Mouse (Mus musculus): ENCODE results near the gene Sec31b. TPM values are rescaled to one million over a fixed set of nuclear protein-coding genes. Genes with fewer than 3 reads are reported as not detected.

Sec31b gene
- polyA plus RNA-seq, 1 experiment from 2014 or later = 0.15 TPM

- H3K27me3 ChIP-seq (ENCODE audit: control insufficient read depth, insufficient read depth, low read depth, low read length) = peaks cover 91% of the 10 kb centered on the region
- no peak overlapping the region for H3K27ac ChIP-seq (ENCODE audit: low read length)
- peaks cover 15% of the 10 kb centered on the region for H3K4me1 ChIP-seq (ENCODE audit: control insufficient read depth, insufficient read depth, low read length)
- H3K4me3 ChIP-seq (ENCODE audit: low read depth, low read length) = no peak overlapping the region
- H3K9me3 ChIP-seq (replicated peaks; ENCODE audit: control insufficient read depth, low read length, poor library complexity, severe bottlenecking) = no peaks in the 10 kb centered on the region
- peak; percentile 79 for ATAC-seq
- no peaks in the 10 kb centered on the region for H3K36me3 ChIP-seq (ENCODE audit: control insufficient read depth, insufficient read depth, low read length)
- no peak overlapping the region for H3K4me2 ChIP-seq (ENCODE audit: low read length)
- H3K9ac ChIP-seq (ENCODE audit: low read depth, low read length) = no peak overlapping the region
- WGBS = 4% methylated on average over 14 of the region's 14 CpGs
These were observed 30.9 kb downstream of the Sec31b start for GRCm38 (mm10) chr19:44514521-44515451.

GRCm38 (mm10) chr19:44513921-44514482 lies 31.7 kb downstream of the Sec31b start:
- H3K9ac ChIP-seq (ENCODE audit: low read depth, low read length) = no peak overlapping the region
- peaks cover 91% of the 10 kb centered on the region for H3K27me3 ChIP-seq (ENCODE audit: control insufficient read depth, insufficient read depth, low read depth, low read length)
- no peak overlapping the region for H3K4me2 ChIP-seq (ENCODE audit: low read length)
- H3K27ac ChIP-seq (ENCODE audit: low read length) = no peak overlapping the region
- no peaks in the 10 kb centered on the region for H3K36me3 ChIP-seq (ENCODE audit: control insufficient read depth, insufficient read depth, low read length)
- ATAC-seq = no peak
- H3K4me3 ChIP-seq (ENCODE audit: low read depth, low read length) = no peak overlapping the region
- no peaks in the 10 kb centered on the region for H3K9me3 ChIP-seq (replicated peaks; ENCODE audit: control insufficient read depth, low read length, poor library complexity, severe bottlenecking)
- WGBS = 7% methylated on average over 7 of the region's 7 CpGs
- peaks cover 15% of the 10 kb centered on the region for H3K4me1 ChIP-seq (ENCODE audit: control insufficient read depth, insufficient read depth, low read length)

- H3K27me3 ChIP-seq (ENCODE audit: control insufficient read depth, insufficient read depth, low read depth, low read length) = peaks cover 89% of the 10 kb centered on the region
- 7% methylated on average over 11 of the region's 11 CpGs for WGBS
- peaks cover 15% of the 10 kb centered on the region for H3K4me1 ChIP-seq (ENCODE audit: control insufficient read depth, insufficient read depth, low read length)
- no peak for ATAC-seq
- H3K36me3 ChIP-seq (ENCODE audit: control insufficient read depth, insufficient read depth, low read length) = no peaks in the 10 kb centered on the region
- no peaks in the 10 kb centered on the region for H3K9me3 ChIP-seq (replicated peaks; ENCODE audit: control insufficient read depth, low read length, poor library complexity, severe bottlenecking)
- H3K4me3 ChIP-seq (ENCODE audit: low read depth, low read length) = no peak overlapping the region
- no peak overlapping the region for H3K4me2 ChIP-seq (ENCODE audit: low read length)
- no peak overlapping the region for H3K27ac ChIP-seq (ENCODE audit: low read length)
- H3K9ac ChIP-seq (ENCODE audit: low read depth, low read length) = no peak overlapping the region
These were observed 32.4 kb downstream of the Sec31b start for GRCm38 (mm10) chr19:44513054-44513833.

- H3K27me3 ChIP-seq (ENCODE audit: control insufficient read depth, insufficient read depth, low read depth, low read length) = peaks cover 88% of the 10 kb centered on the region
- H3K4me2 ChIP-seq (ENCODE audit: low read length) = no peak overlapping the region
- H3K27ac ChIP-seq (ENCODE audit: low read length) = no peak overlapping the region
- no peak overlapping the region for H3K9ac ChIP-seq (ENCODE audit: low read depth, low read length)
- H3K36me3 ChIP-seq (ENCODE audit: control insufficient read depth, insufficient read depth, low read length) = no peaks in the 10 kb centered on the region
- H3K4me3 ChIP-seq (ENCODE audit: low read depth, low read length) = no peak overlapping the region
- no peaks in the 10 kb centered on the region for H3K9me3 ChIP-seq (replicated peaks; ENCODE audit: control insufficient read depth, low read length, poor library complexity, severe bottlenecking)
- ATAC-seq = no peak
- peaks cover 15% of the 10 kb centered on the region for H3K4me1 ChIP-seq (ENCODE audit: control insufficient read depth, insufficient read depth, low read length)
- 15% methylated on average over 5 of the region's 5 CpGs for WGBS
These were observed 33.1 kb downstream of the Sec31b start for GRCm38 (mm10) chr19:44512601-44513000.

- Histone ChIP-seq H3K4me3 (ENCODE audit: low read depth, low read length) (peak overlapping the region; percentile 47), H3K9me3 (replicated peaks; ENCODE audit: control insufficient read depth, low read length, poor library complexity, severe bottlenecking) (no peaks in the 10 kb centered on the region), H3K4me1 (ENCODE audit: control insufficient read depth, insufficient read depth, low read length) (peaks cover 15% of the 10 kb centered on the region), H3K27me3 (ENCODE audit: control insufficient read depth, insufficient read depth, low read depth, low read length) (peaks cover 88% of the 10 kb centered on the region), H3K4me2 (ENCODE audit: low read length) (peak overlapping the region; percentile 87), H3K9ac (ENCODE audit: low read depth, low read length) (peak overlapping the region; percentile 60), H3K27ac (ENCODE audit: low read length) (no peak overlapping the region), H3K36me3 (ENCODE audit: control insufficient read depth, insufficient read depth, low read length) (no peaks in the 10 kb centered on the region)
- WGBS = 2% methylated on average over 58 of the region's 66 CpGs
- no peak for ATAC-seq
These were observed 34.0 kb downstream of the Sec31b start for GRCm38 (mm10) chr19:44511451-44512231.

- Histone ChIP-seq H3K4me1 (ENCODE audit: control insufficient read depth, insufficient read depth, low read length) (peaks cover 15% of the 10 kb centered on the region), H3K27ac (ENCODE audit: low read length) (no peak overlapping the region), H3K4me3 (ENCODE audit: low read depth, low read length) (peak overlapping the region; percentile 47; the same call in 1 of the 2 replicates), H3K9me3 (replicated peaks; ENCODE audit: control insufficient read depth, low read length, poor library complexity, severe bottlenecking) (no peaks in the 10 kb centered on the region), H3K27me3 (ENCODE audit: control insufficient read depth, insufficient read depth, low read depth, low read length) (peaks cover 86% of the 10 kb centered on the region), H3K9ac (ENCODE audit: low read depth, low read length) (no peak overlapping the region), H3K4me2 (ENCODE audit: low read length) (peak overlapping the region; percentile 87), H3K36me3 (ENCODE audit: control insufficient read depth, insufficient read depth, low read length) (no peaks in the 10 kb centered on the region)
- 4% methylated on average over 12 of the region's 12 CpGs for WGBS
- ATAC-seq = no peak
These were observed 35.0 kb downstream of the Sec31b start for GRCm38 (mm10) chr19:44510534-44511175.

GRCm38 (mm10) chr19:44502741-44503140 lies 42.9 kb downstream of the Sec31b start:
- ATAC-seq = no peak
- Histone ChIP-seq H3K4me1 (ENCODE audit: control insufficient read depth, insufficient read depth, low read length) (no peaks in the 10 kb centered on the region), H3K27ac (ENCODE audit: low read length) (no peak overlapping the region), H3K4me2 (ENCODE audit: low read length) (no peak overlapping the region), H3K36me3 (ENCODE audit: control insufficient read depth, insufficient read depth, low read length) (no peaks in the 10 kb centered on the region), H3K27me3 (ENCODE audit: control insufficient read depth, insufficient read depth, low read depth, low read length) (peaks cover 80% of the 10 kb centered on the region), H3K9me3 (replicated peaks; ENCODE audit: control insufficient read depth, low read length, poor library complexity, severe bottlenecking) (no peaks in the 10 kb centered on the region), H3K4me3 (ENCODE audit: low read depth, low read length) (no peak overlapping the region), H3K9ac (ENCODE audit: low read depth, low read length) (no peak overlapping the region)
- 78% methylated on average over 4 of the region's 4 CpGs for WGBS

- H3K27ac ChIP-seq (ENCODE audit: low read length) = no peak overlapping the region
- 83% methylated on average over 6 of the region's 6 CpGs for WGBS
- H3K27me3 ChIP-seq (ENCODE audit: control insufficient read depth, insufficient read depth, low read depth, low read length) = peaks cover 80% of the 10 kb centered on the region
- H3K4me3 ChIP-seq (ENCODE audit: low read depth, low read length) = no peak overlapping the region
- no peaks in the 10 kb centered on the region for H3K9me3 ChIP-seq (replicated peaks; ENCODE audit: control insufficient read depth, low read length, poor library complexity, severe bottlenecking)
- no peak for ATAC-seq
- H3K4me2 ChIP-seq (ENCODE audit: low read length) = no peak overlapping the region
- H3K9ac ChIP-seq (ENCODE audit: low read depth, low read length) = no peak overlapping the region
- no peaks in the 10 kb centered on the region for H3K36me3 ChIP-seq (ENCODE audit: control insufficient read depth, insufficient read depth, low read length)
- H3K4me1 ChIP-seq (ENCODE audit: control insufficient read depth, insufficient read depth, low read length) = no peaks in the 10 kb centered on the region
These were observed 43.7 kb downstream of the Sec31b start for GRCm38 (mm10) chr19:44501925-44502324.

Data from midbrain, embryonic 16.5 days (tissue).